Comparison of ENCODE assay signal across 10 mouse cellular contexts in the genomic region with DNA sequence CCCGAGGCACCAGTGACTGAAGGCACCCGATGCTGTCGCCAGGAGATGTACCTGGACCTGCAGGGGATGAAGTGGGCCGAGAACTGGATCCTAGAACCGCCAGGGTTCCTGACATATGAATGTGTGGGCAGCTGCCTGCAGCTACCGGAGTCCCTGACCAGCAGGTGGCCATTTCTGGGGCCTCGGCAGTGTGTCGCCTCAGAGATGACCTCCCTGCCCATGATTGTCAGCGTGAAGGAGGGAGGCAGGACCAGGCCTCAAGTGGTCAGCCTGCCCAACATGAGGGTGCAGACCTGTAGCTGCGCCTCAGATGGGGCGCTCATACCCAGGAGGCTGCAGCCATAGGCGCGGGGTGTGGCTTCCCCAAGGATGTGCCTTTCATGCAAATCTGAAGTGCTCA. TPM values are rescaled to one million over a fixed set of nuclear protein-coding genes. Genes with fewer than 3 reads are reported as not detected.
"Had no signal": no experiment of that assay in that cellular context is flagged by ENCODE, and none has a peak within 500 bp of the region (broad histone marks: within the 10 kb centered on the region; RNA-seq: fewer than 3 reads in every experiment).

No protein-coding gene starts in this region.

RNA-seq across cellular contexts. Expression of a gene that starts 44.7 kb away (rescaled TPM):
- polyA plus RNA-seq: intestine, postnatal 0 days; kidney, adult 2 months; kidney, embryonic 14.5 days; large intestine, adult 2 months; limb, embryonic 10.5 days; lung, adult 2 months; macrophage; midbrain, embryonic 12.5 days; neural tube, embryonic 12.5 days; stomach, embryonic 14.5 days had no signal
